Comparison of ENCODE assay signal across 12 mouse cellular contexts in genomic region chr13:90510479-90510878, GRCm38 (mm10).
"Had no signal": no experiment of that assay in that cellular context is flagged by ENCODE, and none has a peak within 500 bp of the region (broad histone marks: within the 10 kb centered on the region; RNA-seq: fewer than 3 reads in every experiment).

No protein-coding gene starts in this region.

- H3K36me3 ChIP-seq: liver, embryonic 13.5 days; lung, embryonic 15.5 days; midbrain, embryonic 12.5 days had no signal

- H3K27ac ChIP-seq: kidney, postnatal 0 days; liver, embryonic 13.5 days; lung, embryonic 15.5 days; midbrain, embryonic 12.5 days; stomach, postnatal 0 days had no signal

- H3K27me3 ChIP-seq: liver, embryonic 13.5 days; lung, embryonic 15.5 days; midbrain, embryonic 12.5 days had no signal

- H3K4me2 ChIP-seq: liver, embryonic 13.5 days; lung, embryonic 15.5 days; midbrain, embryonic 12.5 days had no signal

- DNase-seq: kidney, adult 11 months; kidney, adult 9 months; kidney, postnatal 36 days; layer of hippocampus, adult 9-11 months; layer of hippocampus, postnatal 36 days; liver; liver, embryonic 13.5 days; liver, postnatal 0 days had no signal

- H3K9me3 ChIP-seq: liver, embryonic 13.5 days; lung, embryonic 15.5 days; midbrain, embryonic 12.5 days had no signal

- H3K4me3 ChIP-seq: liver, embryonic 13.5 days; lung, embryonic 15.5 days; midbrain, embryonic 12.5 days had no signal

- ATAC-seq: liver, postnatal 0 days had no signal

- H3K9ac ChIP-seq: liver, embryonic 13.5 days; liver, postnatal 0 days; lung, embryonic 15.5 days; midbrain, embryonic 12.5 days had no signal

- H3K4me1 ChIP-seq: liver, embryonic 13.5 days; lung, embryonic 15.5 days; midbrain, embryonic 12.5 days had no signal
